Mouse (Mus musculus) hindbrain, embryonic 15.5 days (tissue): ENCODE measurements at regions not wholly inside any gene's neighbourhood (a gene's known extent, or its start where the extent isn't known, plus 50 kb on each side); places are given as distances from the start of the nearest gene placed in this dataset.

Source experiments
- ATAC-seq: fragments of 200-750 bp; cut with Nextera tagmentation; 2 replicates; pipeline ENCODE4 v1.8.0; 2017; ENCODE audit warnings: low read depth, moderate number of reproducible peaks, moderate TSS enrichment; ENCODE audit not compliant: low FRiP score
- H3K27ac ChIP-seq: fragments of 300-500 bp; sonication (generic); replicated peaks from 2 replicates; pipeline ENCODE4 v1.5.1; 2015; ENCODE audit warnings: mild to moderate bottlenecking, inconsistent platforms
- H3K27me3 ChIP-seq: fragments of 300-500 bp; sonication (generic); 2 replicates; pipeline ENCODE4 v1.6.1; 2015; ENCODE audit warnings: control low read depth, inconsistent platforms
- H3K36me3 ChIP-seq: fragments of 300-500 bp; sonication (generic); 2 replicates; pipeline ENCODE4 v1.6.1; 2015; ENCODE audit warnings: control low read depth, inconsistent platforms
- H3K4me1 ChIP-seq: fragments of 300-500 bp; sonication (generic); replicated peaks from 2 replicates; pipeline ENCODE4 v1.6.1; 2015; ENCODE audit warnings: control low read depth, inconsistent platforms
- H3K4me2 ChIP-seq: fragments of 300-500 bp; sonication (generic); 2 replicates; pipeline ENCODE4 v1.6.1; 2015; ENCODE audit warnings: moderate library complexity, mild to moderate bottlenecking, inconsistent platforms
- H3K4me3 ChIP-seq: fragments of 300-500 bp; sonication (generic); 2 replicates; pipeline ENCODE4 v1.5.1; 2015; ENCODE audit warnings: mild to moderate bottlenecking, inconsistent platforms
- H3K9ac ChIP-seq: fragments of 300-500 bp; sonication (generic); 2 replicates; pipeline ENCODE4 v1.6.1; 2015; ENCODE audit warnings: inconsistent platforms
- H3K9me3 ChIP-seq: fragments of 300-500 bp; sonication (generic); 2 replicates; pipeline ENCODE4 v1.6.1; 2016; ENCODE audit warnings: control low read depth, inconsistent platforms
- WGBS: fragments of 180-500 bp; shearing (Covaris S2); methylation state at CpG from one replicate; pipeline ENCODE4 v1.1.7; 2015; 5-methylcytosine and 5-hydroxymethylcytosine counted together

DNA sequence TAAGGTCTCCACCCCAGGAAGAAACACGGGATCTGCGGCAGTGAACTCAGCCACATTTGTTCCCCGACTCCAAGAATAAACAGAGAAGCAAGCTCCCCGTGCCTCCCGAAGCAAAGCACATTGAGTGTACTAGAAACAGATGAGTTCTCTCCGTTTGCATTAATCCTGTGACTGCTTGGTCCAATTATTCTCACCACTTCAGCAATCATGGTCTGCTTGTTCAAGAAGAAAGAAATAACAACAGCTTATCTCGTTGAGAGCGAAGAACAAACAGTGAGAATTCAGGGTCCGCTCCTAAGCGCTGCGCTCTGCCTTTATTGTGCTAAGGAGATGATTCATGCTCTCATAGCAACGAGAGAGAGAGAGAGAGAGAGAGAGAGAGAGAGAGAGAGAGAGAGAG lies 393.6 kb upstream of the Dynlrb2 start:
- peaks cover 11% of the 10 kb centered on the region; the same call in 1 of the 2 replicates for H3K4me1 ChIP-seq
- no peak overlapping the region for H3K4me3 ChIP-seq
- peaks cover 3% of the 10 kb centered on the region; the same call in 1 of the 2 replicates for H3K27me3 ChIP-seq
- WGBS, result 42% methylated on average over 12 of the region's 12 CpGs
- H3K27ac ChIP-seq, result no peak overlapping the region
- H3K9me3 ChIP-seq, result no peaks in the 10 kb centered on the region
- no peaks in the 10 kb centered on the region for H3K36me3 ChIP-seq
- no peak overlapping the region for H3K4me2 ChIP-seq
- no peak overlapping the region for H3K9ac ChIP-seq
- ATAC-seq, result no peak

DNA sequence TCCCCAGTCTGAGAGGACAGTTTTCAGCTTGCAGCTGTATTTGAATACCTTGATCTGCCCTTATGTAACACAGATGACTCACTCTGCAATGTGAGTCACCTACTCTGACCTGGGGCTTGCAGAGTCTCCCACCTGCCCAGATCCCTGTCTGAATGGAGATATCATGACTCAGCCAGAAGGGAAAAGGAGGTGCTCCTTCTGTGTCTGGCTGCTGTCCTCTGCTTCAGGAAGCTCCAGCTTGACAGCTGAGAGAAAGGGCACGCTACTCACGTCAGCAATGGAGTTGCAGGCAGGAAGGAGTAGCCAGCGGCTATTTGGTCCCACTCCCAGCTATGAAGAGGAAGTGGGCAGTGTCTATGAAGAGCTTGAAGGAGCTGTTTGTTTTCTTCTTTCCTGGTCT lies 389.1 kb upstream of the Maf start:
- Histone ChIP-seq H3K4me1 (no peaks in the 10 kb centered on the region), H3K27ac (no peak overlapping the region), H3K9me3 (no peaks in the 10 kb centered on the region), H3K27me3 (no peaks in the 10 kb centered on the region), H3K36me3 (no peaks in the 10 kb centered on the region), H3K4me2 (no peak overlapping the region), H3K4me3 (no peak overlapping the region), H3K9ac (no peak overlapping the region)
- no peak for ATAC-seq
- WGBS, result 80% methylated on average over 3 of the region's 3 CpGs

DNA sequence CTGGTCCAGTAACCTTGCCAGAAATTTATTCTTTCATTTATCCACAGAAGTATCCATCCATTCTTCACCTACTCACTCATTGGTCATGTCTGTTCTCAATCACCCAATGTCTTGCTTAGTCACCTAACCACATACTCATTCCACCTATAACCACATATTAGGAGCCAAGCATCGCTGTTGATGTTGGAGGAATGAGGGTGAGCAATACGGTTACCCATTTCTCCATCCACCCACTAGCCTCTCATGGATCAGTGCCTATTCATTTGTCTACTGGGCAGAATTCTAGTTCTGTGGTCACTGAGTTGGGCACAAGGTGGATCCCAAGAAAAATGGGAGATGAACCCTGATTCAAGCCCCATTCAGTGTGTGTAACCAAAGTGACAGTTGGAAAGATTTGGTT lies 375.6 kb upstream of the Maf start:
- no peak overlapping the region for H3K4me2 ChIP-seq
- no peaks in the 10 kb centered on the region for H3K27me3 ChIP-seq
- WGBS, result 93% methylated on average over 2 of the region's 2 CpGs
- H3K9ac ChIP-seq, result no peak overlapping the region
- no peaks in the 10 kb centered on the region for H3K4me1 ChIP-seq
- H3K27ac ChIP-seq, result no peak overlapping the region
- no peak for ATAC-seq
- H3K4me3 ChIP-seq, result no peak overlapping the region
- H3K9me3 ChIP-seq, result no peaks in the 10 kb centered on the region
- H3K36me3 ChIP-seq, result no peaks in the 10 kb centered on the region

- no peak overlapping the region for H3K9ac ChIP-seq
- H3K4me2 ChIP-seq, result no peak overlapping the region
- 76% methylated on average over 5 of the region's 5 CpGs for WGBS
- H3K27me3 ChIP-seq, result no peaks in the 10 kb centered on the region
- H3K36me3 ChIP-seq, result no peaks in the 10 kb centered on the region
- H3K4me3 ChIP-seq, result no peak overlapping the region
- no peak for ATAC-seq
- no peaks in the 10 kb centered on the region for H3K4me1 ChIP-seq
- H3K27ac ChIP-seq, result no peak overlapping the region
- no peaks in the 10 kb centered on the region for H3K9me3 ChIP-seq
Observed at GRCm38 (mm10) chr8:116078849-116079407, 371.3 kb upstream of the Maf start.

GRCm38 (mm10) chr8:116071497-116071896 lies 363.9 kb upstream of the Maf start:
- H3K4me2 ChIP-seq, result no peak overlapping the region
- no peaks in the 10 kb centered on the region for H3K4me1 ChIP-seq
- WGBS, result 90% methylated on average over 7 of the region's 7 CpGs
- H3K4me3 ChIP-seq, result no peak overlapping the region
- no peak overlapping the region for H3K9ac ChIP-seq
- H3K9me3 ChIP-seq, result no peaks in the 10 kb centered on the region
- H3K36me3 ChIP-seq, result no peaks in the 10 kb centered on the region
- H3K27me3 ChIP-seq, result no peaks in the 10 kb centered on the region
- no peak overlapping the region for H3K27ac ChIP-seq
- ATAC-seq, result no peak

DNA sequence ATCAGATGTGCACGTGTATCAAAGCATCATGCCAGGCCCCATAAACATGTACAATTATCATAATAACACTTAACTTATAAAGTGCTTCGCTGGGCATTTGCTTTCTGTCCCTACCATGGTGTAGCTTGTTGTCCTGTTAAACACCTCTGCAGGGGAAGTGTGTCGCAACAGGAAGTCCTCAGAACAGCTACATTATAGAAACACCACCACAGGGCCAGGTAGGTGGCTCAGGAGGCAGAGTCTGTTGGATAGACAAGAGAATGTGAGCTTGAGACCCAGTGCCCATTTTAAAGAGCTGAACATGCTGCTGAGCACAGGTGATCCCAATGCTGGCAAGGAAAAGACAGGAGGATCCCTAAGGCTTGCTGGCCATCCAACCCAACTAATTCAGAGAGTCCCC lies 361.9 kb upstream of the Maf start:
- no peak for ATAC-seq
- Histone ChIP-seq H3K4me1 (no peaks in the 10 kb centered on the region), H3K27ac (no peak overlapping the region), H3K9ac (no peak overlapping the region), H3K4me3 (no peak overlapping the region), H3K27me3 (no peaks in the 10 kb centered on the region), H3K4me2 (no peak overlapping the region), H3K36me3 (no peaks in the 10 kb centered on the region), H3K9me3 (no peaks in the 10 kb centered on the region)
- WGBS, result 88% methylated on average over 3 of the region's 3 CpGs

DNA sequence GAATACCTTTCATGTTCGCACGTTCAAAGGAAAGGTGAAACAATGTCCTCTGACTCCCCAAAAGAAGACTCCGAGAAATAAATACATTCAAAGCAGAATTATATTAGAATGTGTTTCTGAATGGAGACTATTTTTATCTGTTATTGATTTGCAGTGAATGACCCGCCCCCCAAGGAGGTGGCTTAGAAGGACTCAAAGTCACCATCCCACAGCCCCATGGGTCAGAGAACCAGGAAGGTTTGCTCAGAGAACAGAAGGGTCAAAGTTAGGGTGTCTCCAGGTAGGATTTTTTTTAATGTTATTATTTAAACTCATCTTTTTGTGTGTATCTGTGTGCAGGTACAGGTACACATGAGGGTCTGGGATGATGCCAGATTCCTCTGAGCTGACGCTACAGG lies 360.4 kb upstream of the Maf start:
- 92% methylated on average over 5 of the region's 5 CpGs for WGBS
- H3K27ac ChIP-seq, result no peak overlapping the region
- H3K9me3 ChIP-seq, result no peaks in the 10 kb centered on the region
- no peak overlapping the region for H3K9ac ChIP-seq
- H3K4me3 ChIP-seq, result no peak overlapping the region
- H3K4me1 ChIP-seq, result no peaks in the 10 kb centered on the region
- ATAC-seq, result no peak
- no peaks in the 10 kb centered on the region for H3K36me3 ChIP-seq
- H3K4me2 ChIP-seq, result no peak overlapping the region
- H3K27me3 ChIP-seq, result no peaks in the 10 kb centered on the region

GRCm38 (mm10) chr8:116067182-116067977 lies 359.8 kb upstream of the Maf start:
- H3K36me3 ChIP-seq, result no peaks in the 10 kb centered on the region
- H3K4me3 ChIP-seq, result no peak overlapping the region
- H3K27me3 ChIP-seq, result no peaks in the 10 kb centered on the region
- no peak overlapping the region for H3K9ac ChIP-seq
- WGBS, result 88% methylated on average over 9 of the region's 9 CpGs
- ATAC-seq, result no peak
- no peaks in the 10 kb centered on the region for H3K9me3 ChIP-seq
- no peaks in the 10 kb centered on the region for H3K4me1 ChIP-seq
- no peak overlapping the region for H3K4me2 ChIP-seq
- no peak overlapping the region for H3K27ac ChIP-seq

GRCm38 (mm10) chr8:116065871-116066270 lies 358.3 kb upstream of the Maf start:
- no peaks in the 10 kb centered on the region for H3K27me3 ChIP-seq
- no peak overlapping the region for H3K27ac ChIP-seq
- ATAC-seq, result no peak
- no peaks in the 10 kb centered on the region for H3K9me3 ChIP-seq
- no peak overlapping the region for H3K4me2 ChIP-seq
- no peaks in the 10 kb centered on the region for H3K36me3 ChIP-seq
- H3K4me3 ChIP-seq, result no peak overlapping the region
- no peak overlapping the region for H3K9ac ChIP-seq
- H3K4me1 ChIP-seq, result no peaks in the 10 kb centered on the region
- WGBS, result 89% methylated on average over 7 of the region's 7 CpGs

GRCm38 (mm10) chr8:116065327-116065726 lies 357.7 kb upstream of the Maf start:
- 77% methylated on average over 7 of the region's 7 CpGs for WGBS

DNA sequence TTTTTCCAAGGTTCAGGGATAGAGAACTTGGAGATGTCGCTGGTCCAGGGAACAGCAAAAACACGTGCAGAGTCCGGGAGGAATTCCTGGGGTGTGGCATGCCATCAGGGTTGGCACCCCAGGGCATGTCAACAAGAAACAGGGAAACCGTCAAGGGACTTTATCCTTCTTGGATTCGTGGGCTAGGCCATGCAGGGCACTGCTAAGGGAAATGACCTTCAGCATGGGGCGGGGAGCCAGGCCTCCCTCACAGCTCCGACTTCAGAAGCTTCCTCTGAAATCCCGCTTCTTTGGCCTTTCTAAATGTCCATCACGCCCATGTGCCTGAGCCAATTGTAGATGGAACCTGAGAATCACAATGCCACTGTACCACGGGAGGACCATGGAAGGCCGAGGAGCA lies 357.0 kb upstream of the Maf start:
- WGBS, result 86% methylated on average over 11 of the region's 11 CpGs
- no peak overlapping the region for H3K9ac ChIP-seq
- H3K4me2 ChIP-seq, result no peak overlapping the region
- no peak overlapping the region for H3K27ac ChIP-seq
- ATAC-seq, result no peak
- H3K4me3 ChIP-seq, result no peak overlapping the region
- H3K36me3 ChIP-seq, result no peaks in the 10 kb centered on the region
- no peaks in the 10 kb centered on the region for H3K9me3 ChIP-seq
- H3K4me1 ChIP-seq, result no peaks in the 10 kb centered on the region
- peaks cover 7% of the 10 kb centered on the region; the same call in 1 of the 2 replicates for H3K27me3 ChIP-seq

More at GRCm38 (mm10) chr8:116065327-116065726, 357.7 kb upstream of the Maf start:
- H3K36me3 ChIP-seq, result no peaks in the 10 kb centered on the region
- ATAC-seq, result no peak
- H3K4me1 ChIP-seq, result no peaks in the 10 kb centered on the region
- H3K27ac ChIP-seq, result no peak overlapping the region
- no peak overlapping the region for H3K9ac ChIP-seq
- no peak overlapping the region for H3K4me2 ChIP-seq
- H3K9me3 ChIP-seq, result no peaks in the 10 kb centered on the region
- no peak overlapping the region for H3K4me3 ChIP-seq
- peaks cover 3% of the 10 kb centered on the region; the same call in 1 of the 2 replicates for H3K27me3 ChIP-seq

GRCm38 (mm10) chr8:116063541-116063940 lies 355.9 kb upstream of the Maf start:
- Histone ChIP-seq H3K36me3 (no peaks in the 10 kb centered on the region), H3K9ac (no peak overlapping the region), H3K9me3 (no peaks in the 10 kb centered on the region), H3K27me3 (peaks cover 10% of the 10 kb centered on the region; the same call in 1 of the 2 replicates), H3K27ac (no peak overlapping the region), H3K4me2 (no peak overlapping the region), H3K4me1 (no peaks in the 10 kb centered on the region), H3K4me3 (no peak overlapping the region)
- WGBS, result 87% methylated on average over 5 of the region's 5 CpGs
- ATAC-seq, result no peak
